Mouse (Mus musculus) cerebellum, adult 8-10 months (tissue): ENCODE data around the gene Ppm1f.
A peak's percentile ranks its signal among the peaks of the same experiment; 100 is the strongest.
"Not testable (repeated sequence)": the region's sequence is repeated elsewhere in the genome, so short reads cannot be mapped to it uniquely, and the experiment has no call there.

ENCODE experiments used
- DNase-seq: peaks from one replicate; pipeline ENCODE4 v3.0.0; 2022

Gene Ppm1f

GRCm38 (mm10) chr16:16896382-16897055, at the start of gene Ppm1f:
Ppm1f (plus strand) TSS chr16:16896469.
- DNase-seq, result peak; percentile 97

GRCm38 (mm10) chr16:16849196-16849595, 47.1 kb upstream of the Ppm1f start:
- DNase-seq, result no peak

- DNase-seq, result no peak
Measured at GRCm38 (mm10) chr16:16852411-16852810, 43.9 kb upstream of the Ppm1f start.

- no peak for DNase-seq
Measured at GRCm38 (mm10) chr16:16854836-16855235, 41.4 kb upstream of the Ppm1f start.

GRCm38 (mm10) chr16:16855541-16855940, 40.7 kb upstream of the Ppm1f start:
- no peak for DNase-seq

- not testable (repeated sequence) for DNase-seq
Measured at GRCm38 (mm10) chr16:16856054-16856453, 40.2 kb upstream of the Ppm1f start.

GRCm38 (mm10) chr16:16856731-16857476, 39.4 kb upstream of the Ppm1f start:
- no peak for DNase-seq

- DNase-seq, result no peak
Measured at GRCm38 (mm10) chr16:16862288-16862687, 34.0 kb upstream of the Ppm1f start.

- DNase-seq, result no peak
Measured at GRCm38 (mm10) chr16:16863978-16864377, 32.3 kb upstream of the Ppm1f start, which contains the start of gene Igll1. Igll1 (minus strand) TSS chr16:16863985.

GRCm38 (mm10) chr16:16865217-16865616, 31.1 kb upstream of the Ppm1f start:
- no peak for DNase-seq

- DNase-seq, result no peak
Measured at GRCm38 (mm10) chr16:16865696-16866561, 30.3 kb upstream of the Ppm1f start.

- no peak for DNase-seq
Measured at GRCm38 (mm10) chr16:16870241-16870616, 26.0 kb upstream of the Ppm1f start.

GRCm38 (mm10) chr16:16870617-16871331, 25.5 kb upstream of the Ppm1f start, which contains the start of the genes Top3b and Vpreb1:
Top3b (plus strand) TSS chr16:16870736.
Vpreb1 (minus strand) TSS chr16:16870843.
- DNase-seq, result peak; percentile 87

- DNase-seq, result no peak
Measured at GRCm38 (mm10) chr16:16879025-16879424, 17.2 kb upstream of the Ppm1f start.

- DNase-seq, result no peak
Measured at GRCm38 (mm10) chr16:16888341-16888740, 7.9 kb upstream of the Ppm1f start.

GRCm38 (mm10) chr16:16892366-16892765, 3.9 kb upstream of the Ppm1f start:
- DNase-seq, result no peak

GRCm38 (mm10) chr16:16896015-16896381, 271 bp upstream of the Ppm1f start:
- DNase-seq, result no peak

GRCm38 (mm10) chr16:16897056-16897584, 851 bp downstream of the Ppm1f start:
- no peak for DNase-seq

- no peak for DNase-seq
Measured at GRCm38 (mm10) chr16:16902329-16902728, 6.1 kb downstream of the Ppm1f start.

- no peak for DNase-seq
Measured at GRCm38 (mm10) chr16:16903188-16903587, 6.9 kb downstream of the Ppm1f start.

- DNase-seq, result no peak
Measured at GRCm38 (mm10) chr16:16907799-16908198, 11.5 kb downstream of the Ppm1f start.
